Mouse (Mus musculus): Measurements from ENCODE around the gene Orc1.
A peak's percentile ranks its signal among the peaks of the same experiment; 100 is the strongest.

The Orc1 gene

DNA sequence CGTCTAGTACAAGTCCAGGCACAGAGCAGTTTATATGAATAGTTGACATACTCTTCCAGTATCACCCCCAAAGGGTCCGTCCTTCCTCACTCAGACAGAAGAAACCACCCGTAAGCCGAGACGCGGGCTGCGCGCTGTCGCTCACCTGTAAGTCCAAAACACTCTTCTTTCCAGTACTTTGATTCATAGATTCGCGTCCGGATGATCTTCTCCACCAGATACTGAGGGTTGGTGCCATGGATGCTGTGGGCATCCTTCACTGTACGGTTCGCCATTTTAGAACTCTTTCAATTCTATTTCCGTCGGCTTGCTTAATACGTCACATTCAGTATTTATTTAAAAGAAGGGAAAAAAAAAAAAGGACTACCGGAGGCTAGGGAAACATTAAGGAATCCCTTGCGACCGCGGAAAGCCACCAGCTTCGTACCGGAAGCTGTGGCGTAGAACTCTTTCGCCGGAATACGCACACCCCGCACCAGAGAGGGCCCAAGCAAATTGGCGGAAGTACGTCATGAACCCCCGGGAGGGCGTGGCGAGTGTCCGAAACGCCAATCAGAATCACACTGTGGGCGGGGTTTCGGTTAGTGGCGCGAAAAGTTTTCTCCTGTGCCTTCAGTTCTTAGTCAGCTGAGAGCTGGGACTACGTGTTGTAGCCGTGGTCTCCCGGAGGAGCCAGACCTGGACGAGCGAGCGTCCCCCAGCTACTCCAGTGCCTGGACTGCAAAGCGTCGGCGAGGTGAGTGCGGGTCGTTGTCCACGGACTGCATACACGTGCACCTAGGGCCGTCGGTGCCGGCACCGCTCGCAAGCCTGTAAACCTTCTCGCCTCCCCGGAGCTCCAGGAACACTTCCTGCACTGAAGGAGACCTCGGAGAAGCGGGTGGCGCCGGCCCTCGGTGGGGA lies at the start of gene Orc1, which contains the start of gene Prpf38a:
Gene Orc1 (plus strand): TSS at position 584 of the 903 bp plus-strand sequence.
Gene Prpf38a (minus strand): TSS at position 497 of the 903 bp plus-strand sequence.
- DNase-seq = peak; percentile 90 to 94

- DNase-seq = no peak
Observed at GRCm38 (mm10) chr4:108539701-108540100, 39.5 kb upstream of the Orc1 start.

DNA sequence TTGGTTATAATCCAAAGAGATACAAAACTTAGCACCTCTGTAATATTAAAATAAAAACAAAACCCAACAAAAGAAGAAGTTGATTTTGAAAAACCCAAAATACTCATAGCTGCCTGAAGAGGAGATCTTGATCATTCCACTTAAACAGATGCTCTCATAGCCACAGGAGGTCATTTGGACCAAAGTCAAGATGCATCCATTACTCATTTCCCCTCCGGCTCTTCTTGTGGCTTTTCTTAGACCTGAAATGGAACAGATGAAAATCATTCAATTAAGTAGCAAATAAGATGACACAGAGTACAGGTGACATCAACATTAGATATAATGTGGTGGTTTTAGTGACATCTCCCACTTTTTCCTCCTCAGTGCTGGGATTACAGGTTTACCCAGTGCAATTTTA lies 14.2 kb upstream of the Orc1 start:
- no peak for DNase-seq

- no peak for DNase-seq
Observed at GRCm38 (mm10) chr4:108572644-108573043, 6.6 kb upstream of the Orc1 start.

DNA sequence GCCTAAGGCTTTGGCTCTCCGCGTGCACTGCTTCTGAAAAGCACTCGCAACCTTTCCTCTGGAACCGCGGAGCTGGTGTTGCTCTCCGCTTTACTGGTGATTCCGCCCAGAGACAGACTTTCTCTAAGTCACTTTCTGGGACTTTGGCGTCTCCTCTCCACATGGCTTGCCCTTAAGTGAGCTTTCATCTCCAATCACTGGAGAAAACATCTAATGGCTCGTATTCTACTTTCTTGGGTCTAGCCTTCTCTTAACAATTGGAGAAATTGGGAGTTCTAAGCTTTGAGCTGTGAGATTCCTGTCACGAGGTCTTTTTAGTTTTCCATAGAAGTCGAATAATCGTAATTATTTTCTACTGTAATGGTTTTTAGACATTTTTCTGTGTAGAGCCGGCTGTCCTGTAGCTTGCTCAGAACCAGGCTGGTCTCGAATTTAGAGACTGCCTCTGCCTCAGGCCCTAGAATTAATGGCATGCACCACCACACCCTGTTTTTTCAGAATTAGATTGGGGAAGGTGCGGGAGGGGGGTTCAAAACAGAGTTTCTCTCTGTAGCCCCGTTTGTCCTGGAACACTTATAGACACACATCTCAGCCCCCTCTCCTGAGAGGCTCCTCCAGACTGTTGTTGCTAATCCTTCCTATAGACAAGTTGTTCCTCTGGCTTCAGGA lies 654 bp downstream of the Orc1 start:
- no peak for DNase-seq

DNA sequence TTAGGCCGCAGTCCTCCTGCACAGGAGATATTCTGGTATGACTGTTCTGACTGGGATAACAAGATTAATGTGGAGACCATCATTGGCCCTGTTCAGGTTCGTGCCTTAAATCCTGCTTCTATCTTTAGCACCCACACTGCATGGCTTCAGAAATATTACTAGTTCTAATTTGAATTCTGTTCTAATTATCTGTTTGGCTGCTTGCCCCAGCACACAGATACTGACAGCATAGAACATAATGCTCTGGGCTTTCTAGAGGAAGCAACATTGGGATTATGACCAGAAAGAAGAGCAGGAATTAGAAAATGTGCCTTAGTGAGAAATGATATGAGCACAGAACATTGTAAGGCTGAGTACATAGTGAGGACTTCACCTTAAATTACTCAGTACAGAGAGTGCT lies 14.2 kb downstream of the Orc1 start:
- no peak for DNase-seq

GRCm38 (mm10) chr4:108595785-108596184 lies 16.6 kb downstream of the Orc1 start:
- DNase-seq = no peak

GRCm38 (mm10) chr4:108598306-108598705 lies 19.1 kb downstream of the Orc1 start:
- no peak for DNase-seq

DNA sequence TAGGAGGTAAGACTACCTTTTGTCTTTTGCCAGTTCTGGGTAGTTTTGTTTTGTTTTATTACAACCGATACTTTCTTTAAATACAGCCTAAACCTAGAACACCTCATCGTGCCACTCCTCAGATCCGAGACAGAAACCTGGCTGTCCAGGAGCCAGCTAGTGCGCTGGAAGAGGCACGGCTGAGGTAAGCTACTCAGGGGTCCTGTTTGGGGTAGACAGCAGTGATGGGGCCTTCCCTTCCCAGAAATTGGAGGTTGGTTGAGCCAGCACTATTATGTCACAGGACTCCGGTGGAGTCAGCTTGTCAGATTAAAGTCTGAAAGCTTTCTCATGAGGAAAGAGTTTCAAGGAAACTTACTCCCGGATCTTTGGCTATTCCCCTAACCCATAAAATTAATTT lies 22.6 kb downstream of the Orc1 start:
- DNase-seq = no peak

DNA sequence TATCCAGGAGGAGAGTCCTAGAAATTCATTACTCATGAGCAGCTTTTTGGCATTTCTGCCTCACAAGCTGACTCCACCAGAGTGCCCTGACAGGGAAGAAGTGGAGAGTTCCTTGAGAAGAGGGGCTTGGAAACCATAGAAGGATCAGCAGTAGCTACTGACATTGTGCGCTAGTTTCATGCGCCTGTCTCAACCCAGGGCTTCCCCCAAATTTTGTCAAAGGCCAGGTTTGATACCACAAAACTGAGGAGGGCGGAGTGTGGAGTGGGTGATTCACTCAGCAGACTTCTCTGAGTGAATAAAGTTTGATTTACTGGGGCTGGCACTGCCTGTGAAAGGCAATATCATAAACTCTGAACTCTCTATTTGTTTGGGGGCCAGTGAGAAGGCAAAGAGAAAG lies 29.4 kb downstream of the Orc1 start:
- DNase-seq = no peak

GRCm38 (mm10) chr4:108610935-108611334 lies 31.7 kb downstream of the Orc1 start:
- DNase-seq = no peak

GRCm38 (mm10) chr4:108618586-108618985 lies 39.4 kb downstream of the Orc1 start:
- no peak for DNase-seq

DNA sequence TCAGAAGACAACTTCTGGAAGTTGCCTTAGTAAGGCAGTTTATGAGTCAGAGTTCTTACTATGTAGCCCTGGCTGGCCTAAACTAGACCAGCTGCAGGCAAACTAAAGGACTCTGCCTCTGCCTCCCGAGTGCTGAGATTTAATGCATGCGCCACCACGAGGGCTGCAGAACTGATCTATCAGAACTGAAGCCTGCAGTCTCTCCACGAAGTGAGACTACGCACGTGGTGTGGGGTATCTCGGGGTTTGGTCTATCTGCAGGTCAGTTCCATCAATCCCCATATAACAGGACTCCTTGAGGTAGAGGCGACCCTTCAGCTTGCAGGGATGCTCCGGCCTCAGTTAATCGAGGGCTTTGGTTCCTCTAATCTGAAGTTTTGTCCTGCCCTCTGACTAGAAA lies 39.9 kb downstream of the Orc1 start:
- peak in 1 of 2 experiments; percentile 9 for DNase-seq

- DNase-seq = peak; percentile 86 to 88
Observed at GRCm38 (mm10) chr4:108619587-108620341, 40.5 kb downstream of the Orc1 start, which contains the start of gene Cc2d1b. TSS of gene Cc2d1b (plus strand) at chr4:108619940.

DNA sequence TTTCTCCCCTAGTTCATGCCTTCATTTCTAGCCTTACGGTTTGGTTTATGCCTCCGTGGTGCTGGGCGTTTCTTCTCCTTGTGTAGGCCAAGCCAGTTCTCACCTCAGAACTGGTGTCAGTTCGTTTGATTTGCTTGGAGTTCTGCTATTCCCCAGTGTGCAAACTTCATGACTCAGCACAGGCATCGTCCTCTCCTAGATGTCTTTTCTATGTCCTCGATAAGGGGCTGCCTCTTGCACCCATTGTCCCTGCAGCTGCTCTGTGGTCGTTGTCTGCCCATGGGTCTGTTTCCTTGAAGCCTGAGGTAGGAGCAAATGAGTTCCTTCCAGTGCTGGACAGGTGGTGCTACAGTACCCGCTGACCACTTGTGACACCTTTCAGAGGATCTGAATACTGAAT lies 41.3 kb downstream of the Orc1 start:
- no peak for DNase-seq

GRCm38 (mm10) chr4:108621504-108621903 lies 42.3 kb downstream of the Orc1 start:
- DNase-seq = no peak

DNA sequence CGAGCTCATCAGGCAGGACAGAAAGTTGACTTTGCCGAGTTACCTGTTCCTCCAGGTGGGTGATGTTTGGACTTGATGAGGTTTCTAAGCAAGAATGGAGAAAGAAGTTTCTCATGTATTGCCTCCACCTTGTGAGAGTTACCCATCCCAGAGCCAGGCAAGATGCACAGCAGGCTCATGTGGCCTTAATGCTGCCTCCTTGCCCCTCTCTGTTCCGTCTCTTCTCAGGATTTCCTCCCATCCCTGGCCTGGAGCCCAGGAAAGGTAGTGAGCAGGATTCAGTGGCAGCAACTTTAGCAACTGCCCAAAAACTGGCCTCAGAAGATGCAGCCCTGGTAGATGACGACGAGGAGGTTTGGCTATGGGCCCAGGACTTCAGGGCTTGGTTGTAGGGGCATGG lies 47.8 kb downstream of the Orc1 start:
- no peak for DNase-seq

- DNase-seq = no peak
Observed at GRCm38 (mm10) chr4:108629363-108629880, 50.2 kb downstream of the Orc1 start.

DNA sequence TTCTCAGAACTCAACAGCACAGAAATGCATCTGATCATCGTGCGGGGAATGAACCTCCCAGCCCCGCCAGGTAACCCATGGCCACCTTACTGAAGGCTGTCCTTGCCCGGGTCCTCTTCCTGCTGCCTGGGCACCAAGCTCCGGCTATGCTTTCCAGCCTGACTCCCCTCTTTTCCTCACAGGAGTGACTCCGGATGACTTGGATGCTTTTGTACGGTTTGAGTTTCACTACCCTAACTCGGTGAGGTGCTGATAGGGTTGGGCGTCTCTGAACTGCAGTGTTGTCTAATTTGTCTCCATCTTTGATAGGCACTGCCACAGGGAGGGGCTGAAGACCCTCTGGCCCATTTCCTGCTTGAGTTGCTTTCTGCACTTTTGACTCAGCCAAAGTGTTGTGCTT lies 50.9 kb downstream of the Orc1 start:
- no peak for DNase-seq

GRCm38 (mm10) chr4:108631616-108632015 lies 52.4 kb downstream of the Orc1 start:
- no peak for DNase-seq

DNA sequence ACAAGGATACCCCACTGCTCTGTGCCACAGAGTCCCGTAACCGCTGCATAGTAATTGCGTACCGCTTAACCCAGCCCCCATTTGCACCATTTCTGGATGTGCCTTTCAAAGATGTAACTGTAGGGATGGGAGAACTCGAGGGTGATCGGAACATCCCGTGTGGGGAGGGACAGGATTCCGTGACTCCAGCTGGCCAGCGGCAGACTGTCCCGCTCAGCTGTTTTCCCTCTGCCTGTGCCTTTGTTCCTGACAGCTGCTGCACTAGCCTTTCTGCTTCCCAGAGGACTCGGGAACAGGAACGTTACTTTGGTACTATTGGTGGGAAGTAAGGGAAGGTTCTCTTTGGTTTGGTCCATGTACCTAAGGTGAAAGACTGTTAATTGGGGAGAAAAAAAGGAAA lies 54.5 kb downstream of the Orc1 start:
- no peak for DNase-seq

DNA sequence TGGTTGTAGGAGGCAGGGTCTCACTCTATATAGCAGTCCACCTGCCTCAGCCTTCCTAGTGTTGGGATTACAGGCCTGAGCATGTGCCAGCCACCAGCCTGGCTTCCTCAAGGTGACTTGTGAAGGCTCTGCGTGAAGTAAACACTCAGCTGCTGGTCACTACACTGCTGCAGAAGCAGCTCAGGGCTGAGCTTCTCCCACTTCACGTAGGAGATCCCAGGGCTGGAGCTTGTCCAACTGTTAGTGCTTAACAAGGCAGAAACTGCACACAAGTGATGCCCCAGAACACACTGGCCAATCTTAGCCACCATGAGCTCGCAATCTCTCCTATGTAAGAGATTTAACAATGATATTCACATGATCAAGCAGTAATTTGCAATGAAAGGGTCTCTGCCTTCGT lies 55.5 kb downstream of the Orc1 start:
- DNase-seq = no peak

DNA sequence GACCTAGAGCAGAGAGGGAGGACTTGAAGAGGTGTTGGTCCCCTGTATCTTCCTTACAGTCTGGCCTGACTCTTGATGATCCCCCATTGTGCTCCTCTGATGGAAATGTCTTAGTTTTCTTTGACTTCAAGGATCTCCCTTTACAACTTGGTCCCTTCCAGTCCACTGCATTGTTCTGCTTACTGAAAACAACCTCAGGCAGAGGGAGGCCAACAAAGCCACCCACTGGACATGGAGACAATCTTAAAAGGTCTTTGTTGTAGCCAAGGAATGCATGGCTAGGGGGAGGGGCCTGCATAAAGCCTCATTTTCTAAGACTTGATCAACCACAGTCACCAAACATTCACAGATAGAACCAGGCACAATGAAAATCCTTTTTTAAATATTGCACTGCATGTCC lies 55.9 kb downstream of the Orc1 start:
- no peak for DNase-seq
